Mouse (Mus musculus) urinary bladder, adult 18-20 months (tissue): ENCODE measurements around the gene Unkl.
"Not testable (repeated sequence)": the region's sequence is repeated elsewhere in the genome, so short reads cannot be mapped to it uniquely, and the experiment has no call there.

Source experiments
- DNase-seq, 2 experiments: peaks; one replicate each; pipeline ENCODE4 v3.0.0; 2022; ENCODE audit warnings: low spot score in 2 of 2, mixed read lengths in 2 of 2

Gene Unkl

DNA sequence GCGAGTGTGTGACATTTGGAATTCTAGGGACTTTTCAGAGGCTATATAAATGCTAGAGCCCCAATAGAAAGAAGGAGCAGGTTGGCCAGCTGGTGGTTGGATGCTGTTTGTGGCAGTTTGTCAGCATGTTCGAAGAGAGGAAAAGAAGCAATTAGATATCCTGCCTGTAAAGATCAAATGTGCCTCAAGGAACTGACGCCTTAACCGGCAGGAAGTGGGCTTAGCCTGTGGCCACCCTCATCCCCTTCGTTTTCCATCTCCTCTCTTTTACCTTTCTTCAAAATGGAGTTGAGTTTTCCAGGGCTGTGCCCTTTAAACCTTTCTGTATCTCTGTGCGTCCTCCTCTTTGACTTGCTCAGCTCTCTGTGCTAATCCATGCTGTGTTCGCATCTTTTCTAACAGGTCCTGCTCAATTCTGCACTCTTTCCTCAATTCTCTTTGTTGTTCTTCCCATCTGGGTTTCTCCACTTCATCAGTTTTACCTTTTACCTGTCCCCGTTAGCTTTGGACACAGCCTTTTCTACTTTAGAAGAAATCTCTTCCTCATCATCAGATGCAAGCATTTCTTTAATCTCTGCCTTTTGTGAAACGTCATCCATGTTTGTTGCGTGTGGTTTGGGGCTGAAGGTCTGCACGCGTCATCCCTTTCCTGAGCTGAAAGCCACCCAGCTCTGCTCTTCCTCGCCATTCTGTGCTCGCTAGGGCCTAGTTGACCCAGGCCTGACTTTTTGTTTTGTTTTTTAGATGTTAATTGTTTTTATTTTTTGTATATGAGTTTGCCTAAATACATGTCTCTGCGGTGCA is 31.5 kb downstream of the Unkl start:
- no peak for DNase-seq

DNA sequence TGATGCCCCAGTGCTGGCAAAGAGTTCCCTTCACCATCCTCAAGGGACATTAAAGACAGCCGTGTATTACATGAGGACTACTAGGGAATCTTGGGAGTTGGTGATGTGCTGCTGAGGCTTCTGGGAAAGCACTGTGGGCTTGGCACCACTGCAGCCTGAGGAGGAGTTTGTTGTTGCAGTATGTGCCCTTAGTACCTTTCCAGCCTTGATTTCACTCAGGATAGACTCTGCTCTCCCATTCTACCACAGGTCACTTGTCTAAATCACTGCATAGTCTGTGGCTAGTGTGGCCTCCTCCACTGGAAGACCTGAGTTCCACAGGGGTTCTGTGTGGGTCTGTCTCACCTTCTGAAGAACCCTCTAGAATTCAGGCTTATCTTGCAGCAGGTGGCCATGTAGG is 32.5 kb downstream of the Unkl start:
- no peak for DNase-seq

GRCm38 (mm10) chr17:25221821-25222503 is 33.8 kb downstream of the Unkl start:
- DNase-seq: peak; percentile 41 to 47

- not testable (repeated sequence) for DNase-seq
Observed at GRCm38 (mm10) chr17:25222504-25222940, 34.3 kb downstream of the Unkl start.

DNA sequence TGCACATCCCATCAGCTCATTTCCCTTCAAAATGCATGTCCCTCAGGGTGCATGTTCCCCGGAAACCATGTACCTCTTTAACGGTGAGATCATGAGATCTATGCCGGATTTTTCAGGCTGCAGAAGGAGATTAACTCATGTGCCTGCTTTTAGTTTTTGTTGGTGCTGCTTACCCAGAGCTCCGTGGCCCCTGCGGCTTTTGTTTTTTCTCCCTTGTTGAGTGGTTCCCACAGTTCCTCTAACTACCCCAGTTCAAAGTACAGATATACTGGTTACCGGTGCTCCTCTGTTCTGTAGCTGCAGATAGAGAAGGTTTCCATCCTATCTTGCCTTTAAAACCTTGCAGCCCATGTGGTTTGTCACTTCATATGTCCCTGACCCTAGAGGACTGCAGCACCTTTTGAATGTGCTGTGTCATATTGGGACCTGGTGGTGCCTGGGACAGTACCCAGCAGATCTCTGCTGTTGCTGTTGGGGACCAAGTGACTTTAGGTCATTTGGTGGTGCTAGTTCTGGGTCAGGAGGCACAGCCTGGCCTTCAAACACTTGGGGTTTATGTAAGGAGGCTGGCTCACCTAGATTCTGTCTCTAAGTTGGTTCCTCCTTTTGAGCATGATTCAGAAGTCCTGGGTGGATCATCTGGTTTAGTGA is 34.9 kb downstream of the Unkl start:
- DNase-seq: no peak

- no peak for DNase-seq
Observed at GRCm38 (mm10) chr17:25224586-25225222, 36.5 kb downstream of the Unkl start.

GRCm38 (mm10) chr17:25225659-25226058 is 37.5 kb downstream of the Unkl start:
- no peak for DNase-seq

- no peak for DNase-seq
Observed at GRCm38 (mm10) chr17:25227991-25228390, 39.8 kb downstream of the Unkl start.

DNA sequence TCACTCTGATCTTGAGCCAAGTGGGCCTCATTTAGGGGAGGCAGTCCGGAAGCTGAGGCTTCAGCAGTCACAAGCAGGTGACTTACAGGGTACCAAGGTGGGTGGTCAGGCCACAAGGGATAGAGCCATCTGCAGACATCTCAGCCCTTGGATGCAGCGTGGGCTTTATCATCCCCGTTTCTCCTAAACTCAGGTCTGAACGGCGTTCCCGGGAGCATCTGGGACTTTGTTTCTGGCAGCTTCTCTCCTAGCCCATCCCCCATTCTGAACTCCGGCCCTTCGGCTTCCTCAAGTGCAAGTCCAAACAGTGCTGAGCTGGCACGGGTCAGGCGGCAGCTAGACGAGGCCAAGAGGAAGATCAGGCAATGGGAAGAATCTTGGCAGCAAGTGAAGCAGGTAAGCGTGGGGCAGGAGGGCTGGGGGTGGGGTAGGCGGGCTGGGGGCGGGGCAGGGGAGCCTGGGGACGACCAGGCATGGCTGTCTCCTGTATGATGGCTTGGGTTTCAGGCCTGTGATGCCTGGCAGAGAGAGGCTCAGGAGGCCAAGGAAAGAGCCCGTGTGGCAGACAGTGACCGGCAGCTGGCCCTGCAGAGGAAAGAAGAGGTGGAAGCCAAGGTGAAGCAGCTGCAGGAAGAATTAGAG is 41.9 kb downstream of the Unkl start:
- DNase-seq: not testable (repeated sequence)

DNA sequence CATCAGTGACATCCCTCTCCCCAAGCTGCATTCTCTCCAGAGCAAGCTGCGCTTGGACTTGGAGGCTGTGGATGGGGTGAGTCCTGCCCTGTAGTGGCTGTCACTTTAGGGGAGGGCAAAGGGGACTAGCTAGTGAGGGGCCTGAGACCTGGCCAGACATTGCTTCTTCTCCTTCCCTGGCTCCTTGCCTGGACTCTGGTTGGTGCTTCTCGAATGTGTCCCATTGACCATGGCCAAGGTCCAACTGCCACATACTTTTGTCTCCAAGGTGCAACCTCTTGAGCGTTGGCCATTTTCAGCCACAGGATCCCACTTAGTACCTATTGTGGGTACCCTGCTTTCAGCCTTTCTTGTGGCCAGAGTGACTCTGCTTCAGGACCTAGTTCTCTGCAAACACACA is 42.5 kb downstream of the Unkl start:
- DNase-seq: no peak

- DNase-seq: not testable (repeated sequence)
Observed at GRCm38 (mm10) chr17:25231621-25232020, 43.4 kb downstream of the Unkl start.

DNA sequence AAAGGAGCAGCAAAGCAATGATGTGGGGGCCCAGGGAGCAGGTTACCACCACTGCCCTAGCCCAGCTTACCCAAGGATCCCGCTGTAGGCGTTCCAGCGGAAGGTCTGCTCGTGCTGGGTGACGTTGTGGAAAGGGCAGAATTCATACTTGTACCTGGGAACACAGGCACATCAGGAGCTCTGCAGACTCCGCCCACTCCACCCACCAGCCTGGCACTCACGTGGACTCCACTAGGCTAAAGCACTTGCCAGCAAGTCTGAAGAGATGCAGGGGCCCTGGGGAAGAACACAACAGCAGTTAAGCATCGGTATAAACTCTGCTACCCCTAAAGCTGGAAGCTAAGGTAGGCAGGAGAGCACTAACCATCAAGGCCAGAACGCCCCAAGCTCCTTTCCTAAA is 47.4 kb downstream of the Unkl start:
- no peak for DNase-seq

GRCm38 (mm10) chr17:25239695-25240636 is 51.8 kb downstream of the Unkl start, which contains the start of the genes Gnptg and Tsr3:
Gene Gnptg (minus strand): TSS chr17:25240124.
Gene Tsr3 (plus strand): TSS chr17:25240170.
- DNase-seq: peak; percentile 75 to 77

DNA sequence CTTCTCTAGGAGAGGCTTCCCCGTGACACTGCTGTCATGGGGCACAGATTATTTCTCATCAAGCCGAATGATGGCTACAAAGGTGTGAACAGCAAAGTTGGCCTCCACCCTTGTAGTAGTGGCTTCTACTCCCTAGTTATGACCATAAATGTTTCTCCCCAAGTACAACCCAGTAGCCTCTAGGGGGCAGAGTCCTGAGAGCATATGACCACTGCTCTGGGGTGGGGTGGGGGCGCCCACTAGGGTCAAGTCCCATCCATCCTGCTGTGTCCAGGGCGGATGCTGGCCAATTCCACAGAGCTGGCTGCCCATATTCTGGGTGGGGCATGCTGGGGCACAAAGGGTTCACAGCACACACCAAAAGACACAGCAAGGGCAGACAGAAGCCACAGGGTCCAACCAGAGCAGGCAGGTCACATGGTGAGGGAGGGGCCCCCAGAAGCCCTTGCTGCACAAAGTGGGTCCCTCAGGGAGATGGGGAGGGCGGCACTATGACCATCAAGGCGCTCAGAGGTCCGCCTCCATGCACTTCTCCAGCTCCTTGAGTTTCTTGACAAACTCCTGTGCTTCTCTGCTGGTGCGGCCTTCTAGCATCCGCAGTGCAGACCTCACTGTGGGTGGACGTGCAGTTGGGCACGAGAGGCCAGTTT is 55.1 kb downstream of the Unkl start:
- no peak for DNase-seq

GRCm38 (mm10) chr17:25244239-25244638 is 56.0 kb downstream of the Unkl start:
- DNase-seq: peak; percentile 64 to 84

DNA sequence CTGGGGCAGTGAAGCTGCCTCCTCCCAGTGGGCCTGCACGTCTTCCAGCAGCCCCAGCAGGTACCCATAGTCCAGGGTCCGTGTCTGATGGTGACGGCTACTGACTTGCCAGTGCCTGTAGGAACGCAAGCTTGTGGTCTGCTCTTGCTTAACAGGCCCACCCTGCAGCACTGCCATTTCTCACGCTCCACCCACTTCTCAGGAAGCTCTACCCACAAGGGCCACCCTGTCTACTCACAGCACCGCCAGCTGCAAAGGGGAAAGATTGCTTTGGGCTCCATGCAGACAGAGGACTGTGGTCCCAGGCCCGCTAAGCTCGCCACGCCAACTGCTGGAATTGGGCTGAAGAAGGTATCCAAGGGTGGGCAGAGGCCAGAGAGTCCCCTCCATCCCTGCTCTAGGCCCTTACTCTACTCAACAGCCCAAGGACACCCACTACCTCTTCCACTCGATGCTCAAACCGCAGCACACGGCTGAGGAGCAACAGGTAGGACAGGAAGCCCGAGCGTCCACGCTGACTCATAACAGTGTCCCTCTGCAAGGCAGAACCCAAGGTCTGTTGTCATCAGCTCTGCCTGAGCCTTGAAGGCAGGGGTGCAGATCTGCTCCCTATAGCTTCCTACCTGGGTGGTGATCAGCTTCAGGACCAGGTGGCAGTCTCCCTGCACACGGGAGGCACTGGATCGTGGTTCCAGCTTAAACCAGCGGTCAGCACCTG is 60.0 kb downstream of the Unkl start:
- DNase-seq: no peak

- no peak for DNase-seq
Observed at GRCm38 (mm10) chr17:25250181-25250835, 62.1 kb downstream of the Unkl start.

GRCm38 (mm10) chr17:25252643-25253042 is 64.4 kb downstream of the Unkl start:
- no peak for DNase-seq

GRCm38 (mm10) chr17:25253760-25254159 is 65.6 kb downstream of the Unkl start:
- DNase-seq: no peak
